Mouse (Mus musculus) brain, embryonic 14.5 days (tissue): ENCODE data around the gene Ager. TPM values are rescaled to one million over a fixed set of nuclear protein-coding genes. Genes with fewer than 3 reads are reported as not detected.

Experiments used
- DNase-seq: peaks from one replicate; pipeline ENCODE4 v3.0.0-alpha.2; 2011; ENCODE audit warnings: low read depth
- CTCF ChIP-seq: fragments of 200-500 bp; IDR thresholded peaks from 2 replicates; pipeline ENCODE4 v1.5.1; 2012; ENCODE audit warnings: inconsistent platforms, mild to moderate bottlenecking, moderate library complexity, borderline replicate concordance; ENCODE audit not compliant: insufficient read depth, insufficient read length; ENCODE audit errors: extremely low read depth
- POLR2A ChIP-seq: fragments of 200-500 bp; IDR thresholded peaks from 2 replicates; pipeline ENCODE4 v1.6.1; 2012; ENCODE audit warnings: mild to moderate bottlenecking, inconsistent platforms, borderline replicate concordance; ENCODE audit not compliant: poor library complexity, insufficient read depth, insufficient read length, severe bottlenecking; ENCODE audit errors: extremely low read depth
- polyA plus RNA-seq: library from polyadenylated mRNA; depleted of rRNA; stranded (reverse); fragments of >200 nt; gene quantifications from 2 replicates; pipeline ENCODE4 v1.2.3, GENCODE M21; 2012

Ager gene
- polyA plus RNA-seq, 1 experiment = 5.1 TPM

DNA sequence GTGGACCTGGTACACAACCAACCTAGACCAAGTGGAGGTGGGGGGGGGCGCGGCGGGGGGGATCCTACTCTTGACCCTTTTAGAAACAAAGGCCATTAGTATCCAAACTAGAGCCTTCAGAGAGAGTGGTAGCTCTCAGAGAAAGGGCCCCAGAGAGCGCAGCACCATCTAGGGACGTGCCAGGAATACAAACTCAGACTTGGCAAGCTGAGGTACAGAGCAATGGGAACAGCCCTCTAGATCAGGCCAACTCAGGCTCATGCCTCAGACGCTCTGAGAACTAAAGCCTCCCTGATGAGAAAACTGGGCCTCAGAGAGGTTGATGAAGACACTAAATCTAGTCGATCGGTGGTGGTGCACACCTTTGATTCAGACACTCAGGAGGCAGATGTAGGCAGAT is 12.5 kb upstream of the Ager start:
- DNase-seq = no peak

DNA sequence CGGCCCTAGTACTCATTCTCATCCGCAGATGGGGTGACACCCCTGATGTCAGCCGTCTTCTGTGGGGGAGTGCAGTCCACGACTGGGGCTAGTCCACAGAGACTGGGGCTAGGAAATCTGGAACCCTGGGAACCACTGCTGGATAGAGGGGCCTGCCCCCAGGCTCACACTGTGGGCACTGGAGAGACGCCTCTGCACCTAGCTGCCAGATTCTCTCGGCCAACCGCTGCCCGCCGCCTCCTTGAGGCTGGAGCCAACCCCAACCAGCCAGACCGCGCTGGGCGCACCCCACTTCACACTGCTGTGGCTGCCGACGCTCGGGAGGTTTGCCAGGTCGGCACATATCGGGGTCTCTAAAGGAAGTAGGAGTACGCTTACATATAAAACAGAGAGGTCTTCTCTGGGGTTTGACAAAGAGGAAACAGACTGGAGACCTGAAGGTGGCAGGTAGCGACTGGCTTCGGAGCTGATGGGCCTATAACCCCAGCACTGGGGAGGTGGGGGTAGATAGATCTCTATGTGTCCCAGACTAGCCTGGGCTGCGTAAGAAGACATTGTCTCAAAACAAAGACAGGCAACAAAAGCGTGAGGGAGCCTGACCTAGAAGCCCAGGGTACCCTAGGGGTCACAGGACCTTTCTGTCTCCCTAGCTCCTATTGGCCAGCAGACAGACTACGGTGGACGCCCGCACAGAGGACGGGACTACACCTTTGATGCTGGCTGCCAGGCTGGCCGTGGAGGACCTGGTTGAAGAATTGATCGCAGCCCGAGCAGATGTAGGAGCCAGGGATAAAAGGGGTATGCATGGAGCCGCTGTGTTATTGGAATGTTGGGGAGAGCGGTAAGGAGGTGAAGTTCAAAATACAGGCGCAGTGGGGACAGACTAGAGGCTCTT is 11.5 kb upstream of the Ager start:
- DNase-seq = peak; percentile 64
- no peak for TF ChIP-seq POLR2A
- no peak for TF ChIP-seq CTCF

More for the DNA sequence above, 12.5 kb upstream of the Ager start:
- TF ChIP-seq CTCF (no peak), POLR2A (no peak)

DNA sequence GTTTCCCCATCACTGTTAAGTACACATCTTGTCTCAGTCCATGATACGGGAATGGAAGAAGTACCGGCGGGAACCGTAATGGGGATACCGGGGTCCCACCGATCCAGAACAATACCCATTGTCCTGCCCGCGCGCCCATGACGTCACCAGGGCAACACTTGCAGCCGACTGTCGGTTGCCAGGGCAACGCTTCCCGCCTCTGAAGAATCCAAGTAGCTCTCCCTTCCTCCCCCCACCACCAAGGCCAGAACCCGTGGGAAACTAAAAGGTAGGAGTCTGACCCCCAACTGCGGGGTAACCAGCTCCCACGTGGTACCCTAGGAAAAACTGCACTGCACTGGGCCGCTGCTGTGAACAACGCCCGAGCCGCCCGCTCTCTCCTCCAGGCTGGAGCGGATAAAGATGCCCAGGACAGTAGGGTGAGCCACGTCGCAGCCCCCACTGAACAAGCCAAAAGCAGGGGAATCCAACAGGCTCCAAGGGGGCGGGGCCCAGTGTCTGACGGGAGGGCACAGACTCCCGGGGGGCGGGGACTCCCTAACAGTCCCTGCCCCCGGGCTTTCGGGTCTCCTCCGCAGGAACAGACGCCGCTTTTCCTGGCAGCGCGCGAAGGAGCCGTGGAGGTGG is 10.8 kb upstream of the Ager start:
- TF ChIP-seq POLR2A (no peak), CTCF (no peak)
- DNase-seq = peak; percentile 97

DNA sequence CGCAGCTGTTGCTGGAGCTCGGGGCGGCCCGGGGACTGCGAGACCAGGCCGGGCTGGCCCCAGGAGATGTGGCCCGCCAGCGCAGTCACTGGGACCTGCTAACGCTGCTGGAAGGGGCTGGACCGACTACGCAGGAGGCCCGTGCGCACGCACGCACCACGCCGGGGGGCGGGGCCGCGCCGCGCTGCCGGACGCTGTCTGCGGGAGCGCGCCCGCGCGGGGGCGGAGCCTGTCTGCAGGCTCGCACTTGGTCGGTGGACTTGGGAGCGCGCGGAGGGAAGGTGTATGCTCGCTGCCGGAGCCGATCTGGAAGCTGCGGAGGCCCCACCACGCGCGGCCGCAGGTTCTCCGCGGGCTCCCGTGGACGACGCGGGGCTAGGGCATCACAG is 10.2 kb upstream of the Ager start:
- TF ChIP-seq CTCF (no peak), POLR2A (peak; percentile 88)
- peak; percentile 98 for DNase-seq

DNA sequence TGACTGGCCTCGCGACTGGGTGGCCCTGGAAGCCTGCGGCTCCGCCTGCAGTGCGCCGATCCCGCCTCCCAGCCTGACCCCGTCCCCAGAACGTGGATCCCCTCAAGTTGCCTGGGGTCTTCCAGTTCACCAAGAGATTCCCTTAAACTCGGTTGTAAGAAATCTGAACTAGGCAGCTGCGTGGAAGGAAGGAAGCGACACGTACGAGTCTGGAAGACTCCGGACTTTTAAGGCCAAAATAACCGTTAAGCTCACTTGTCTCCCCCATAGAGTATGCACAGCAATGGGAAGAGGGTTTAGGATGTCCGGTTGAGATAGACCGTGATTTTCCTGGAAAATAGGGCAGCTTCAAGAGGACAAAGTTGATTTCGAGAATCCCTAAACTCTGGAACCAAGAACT is 9.8 kb upstream of the Ager start:
- TF ChIP-seq POLR2A = no peak
- TF ChIP-seq CTCF = no peak
- DNase-seq = no peak

DNA sequence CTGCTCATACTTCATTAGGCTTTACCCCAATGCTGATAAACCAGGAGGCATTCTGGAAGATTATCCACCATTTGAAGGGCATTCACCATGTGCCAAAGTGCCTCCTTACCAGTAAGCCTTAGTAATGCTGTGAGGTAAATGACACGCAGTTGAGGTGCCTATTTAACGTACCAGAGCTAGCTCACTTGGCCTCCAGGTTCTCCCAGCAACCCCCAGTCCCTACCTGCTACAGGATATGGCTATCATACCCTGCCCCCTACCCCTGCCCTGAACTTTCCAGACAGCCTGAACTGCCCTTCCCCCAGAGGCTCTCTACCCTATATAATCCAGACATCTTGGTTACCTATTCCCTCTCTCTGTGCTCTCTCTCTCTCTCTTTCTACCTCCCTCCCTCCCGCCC is 8.9 kb upstream of the Ager start:
- TF ChIP-seq POLR2A (no peak), CTCF (no peak)
- DNase-seq = no peak

DNA sequence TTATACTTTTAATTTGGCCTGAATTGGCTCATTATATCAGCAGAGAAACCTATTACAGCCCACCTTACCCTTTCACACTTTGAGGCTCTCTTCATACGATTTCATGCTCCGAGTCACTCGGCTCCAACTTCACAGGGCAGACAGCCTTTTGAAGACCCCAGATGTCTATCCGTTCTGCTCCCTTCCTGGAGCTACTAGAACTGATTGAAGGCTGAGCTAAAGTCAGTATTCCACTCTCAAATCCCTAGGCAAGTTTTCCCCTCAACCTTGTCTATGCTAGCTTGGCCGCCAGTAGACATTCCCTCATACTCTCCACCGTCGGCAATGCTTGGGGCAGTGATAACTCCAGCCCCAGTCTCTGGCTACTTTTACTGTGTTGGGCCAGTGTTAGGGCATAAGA is 8.5 kb upstream of the Ager start:
- TF ChIP-seq POLR2A (no peak), CTCF (no peak)
- DNase-seq = no peak

DNA sequence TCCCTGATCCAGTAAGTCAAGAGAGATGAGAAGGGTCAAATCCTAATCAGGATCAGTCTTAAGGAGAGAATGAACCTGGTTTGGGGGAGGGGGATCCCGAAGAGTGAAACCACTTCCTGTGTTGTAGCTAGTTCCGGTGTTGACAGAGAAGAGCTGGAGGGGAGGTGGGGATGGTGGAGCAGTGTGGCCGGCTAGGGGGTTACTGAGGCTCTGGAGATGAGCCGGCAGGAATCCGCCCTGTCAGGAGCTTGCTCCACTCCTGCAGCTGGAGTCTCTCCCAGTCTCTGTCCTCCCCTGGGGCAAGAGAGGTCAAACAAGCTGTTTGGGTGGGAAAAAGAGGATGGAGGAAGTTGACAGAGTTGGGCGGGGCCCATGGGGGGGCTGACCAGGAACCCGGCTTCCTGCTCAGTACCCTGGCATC is 8.0 kb upstream of the Ager start, which contains the start of gene Gpsm3:
Gene Gpsm3, plus strand, starts transcription at position 126 of the 421 bp plus-strand sequence.
- no peak for TF ChIP-seq CTCF
- DNase-seq = no peak

DNA sequence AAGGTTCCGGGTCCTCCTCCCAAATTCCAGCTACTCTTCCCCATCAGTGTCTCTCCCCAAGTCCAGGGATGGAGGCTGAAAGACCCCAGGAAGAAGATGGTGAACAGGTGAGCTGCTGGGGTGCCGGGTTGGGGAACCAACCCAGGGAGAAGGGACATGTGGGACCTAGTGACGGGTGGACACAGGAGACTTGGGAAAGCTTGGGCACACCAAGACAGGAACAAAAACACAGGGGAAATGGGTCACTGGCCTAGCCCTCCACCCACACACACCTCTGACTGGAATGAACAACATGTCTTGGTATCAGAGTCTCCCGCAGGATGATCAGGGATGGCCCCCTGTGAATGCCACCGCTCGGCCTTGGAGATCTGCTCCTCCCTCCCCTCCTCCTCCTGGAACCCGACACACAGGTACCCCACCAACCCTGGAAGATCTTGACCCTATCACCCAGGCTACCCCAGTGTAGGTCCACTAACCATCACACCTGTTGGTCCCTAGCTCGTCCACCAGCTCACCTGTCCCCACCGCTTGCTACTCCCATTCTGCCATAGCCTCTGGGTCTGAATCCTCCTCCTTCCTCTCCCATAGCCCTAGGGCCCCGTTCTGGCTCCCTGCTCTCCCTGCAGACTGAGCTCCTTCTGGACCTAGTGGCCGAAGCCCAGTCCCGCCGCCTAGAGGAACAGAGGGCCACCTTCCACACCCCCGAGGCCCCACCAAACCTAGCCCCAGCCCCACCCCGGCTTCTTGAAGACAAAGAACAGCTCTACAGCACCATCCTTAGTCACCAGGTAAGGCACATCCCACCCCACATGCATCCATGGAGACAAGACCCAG is 7.3 kb upstream of the Ager start:
- no peak for DNase-seq
- TF ChIP-seq POLR2A (no peak), CTCF (no peak)

DNA sequence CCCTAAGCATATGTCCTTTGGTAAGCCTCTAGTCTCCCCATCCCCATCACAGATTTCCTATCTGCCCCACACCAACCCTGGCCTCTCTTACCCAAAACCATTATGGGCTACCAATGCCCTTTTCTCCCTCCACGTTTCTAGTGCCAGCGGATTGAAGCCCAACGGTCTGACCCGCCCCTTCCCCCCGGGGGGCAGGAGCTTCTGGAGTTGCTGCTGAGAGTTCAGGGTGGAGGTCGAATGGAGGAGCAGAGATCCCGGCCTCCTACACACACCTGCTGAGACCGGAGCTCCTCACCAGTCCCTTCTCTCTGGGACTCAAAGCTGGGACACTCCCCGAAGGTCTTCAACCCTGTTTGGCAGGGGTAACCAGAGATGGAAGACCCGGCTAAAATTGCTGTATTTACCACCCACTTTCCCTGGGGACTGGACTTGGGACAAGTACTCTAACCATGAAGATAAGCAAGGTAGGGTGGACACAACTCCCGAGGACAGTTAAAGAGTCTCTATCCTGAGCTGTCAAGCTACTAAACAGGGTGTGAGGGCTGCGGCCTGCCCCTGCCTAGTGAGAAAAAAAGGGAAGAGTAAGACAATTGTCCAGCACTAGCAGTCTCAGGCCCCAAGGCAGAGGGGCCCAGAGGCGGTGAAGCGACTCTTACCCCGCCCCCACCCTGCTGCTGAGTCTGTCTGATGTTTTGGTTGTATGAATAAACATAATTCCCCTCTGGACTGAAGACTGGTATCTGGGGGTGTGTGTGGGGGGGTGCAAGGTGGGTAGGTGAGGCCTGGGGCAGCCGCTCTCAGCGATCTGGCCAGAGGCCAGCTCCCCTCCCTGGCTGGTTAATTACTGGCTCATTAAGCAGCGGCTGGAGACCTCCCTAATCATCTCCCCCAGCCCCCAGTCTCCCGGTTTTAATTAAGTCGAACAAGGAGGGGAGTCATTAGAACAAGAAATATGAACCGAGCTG is 6.4 kb upstream of the Ager start, which contains the start of gene Pbx2:
Gene Pbx2, plus strand, starts transcription at position 238 of the 965 bp plus-strand sequence.
- peak; percentile 88 for DNase-seq
- TF ChIP-seq POLR2A (no peak), CTCF (no peak)

DNA sequence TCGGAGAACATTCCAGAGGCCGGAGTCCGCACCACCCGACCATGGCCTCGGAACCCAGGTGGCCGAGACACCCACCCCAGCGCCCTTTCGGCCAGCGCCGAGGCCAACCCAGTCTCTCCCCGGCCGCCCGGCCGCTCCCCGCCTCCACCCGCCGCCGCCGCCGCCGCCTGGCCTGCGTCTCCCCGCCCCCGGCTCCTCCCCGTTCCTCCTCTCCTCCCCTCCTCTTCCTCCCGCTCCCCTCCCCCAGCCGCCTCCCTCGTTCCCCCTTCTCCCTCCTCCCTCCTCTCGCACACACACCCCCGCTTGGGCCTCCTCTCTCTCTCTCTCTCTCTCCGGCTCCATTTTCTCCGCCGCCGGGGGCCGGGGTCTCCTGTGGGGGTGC is 5.7 kb upstream of the Ager start:
- TF ChIP-seq POLR2A (peak; percentile 90), CTCF (no peak)
- DNase-seq = peak; percentile 97
